Mouse (Mus musculus): ENCODE measurements around the gene Vac14.

Gene Vac14

GRCm38 (mm10) chr8:110687726-110688125 lies 69.3 kb downstream of the Vac14 start:
- no peak for DNase-seq (ENCODE audit: low read depth)

- no peak for DNase-seq (ENCODE audit: low read depth)
These were observed 71.6 kb downstream of the Vac14 start for GRCm38 (mm10) chr8:110689961-110690360.

DNA sequence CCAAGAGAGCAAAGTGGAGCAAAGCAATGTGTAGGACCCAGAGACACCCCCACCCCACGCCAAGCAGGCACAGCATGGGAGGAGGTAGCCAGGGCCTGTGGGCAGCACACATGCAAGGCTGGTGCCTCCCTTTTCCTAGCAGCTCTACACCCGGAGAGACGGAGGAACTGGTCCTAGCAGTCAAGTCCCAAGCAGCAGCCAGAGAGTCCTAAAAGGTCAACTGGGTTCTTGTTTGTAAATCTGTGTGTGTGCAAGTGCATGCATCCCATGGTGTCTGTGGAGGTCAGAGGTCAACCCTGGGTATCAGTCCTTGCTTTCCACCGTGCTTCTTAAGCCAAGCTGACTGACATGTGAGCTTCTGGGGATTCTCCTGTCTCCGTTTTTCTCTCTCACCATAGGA lies 75.8 kb downstream of the Vac14 start:
- no peak for DNase-seq (ENCODE audit: low read depth)

DNA sequence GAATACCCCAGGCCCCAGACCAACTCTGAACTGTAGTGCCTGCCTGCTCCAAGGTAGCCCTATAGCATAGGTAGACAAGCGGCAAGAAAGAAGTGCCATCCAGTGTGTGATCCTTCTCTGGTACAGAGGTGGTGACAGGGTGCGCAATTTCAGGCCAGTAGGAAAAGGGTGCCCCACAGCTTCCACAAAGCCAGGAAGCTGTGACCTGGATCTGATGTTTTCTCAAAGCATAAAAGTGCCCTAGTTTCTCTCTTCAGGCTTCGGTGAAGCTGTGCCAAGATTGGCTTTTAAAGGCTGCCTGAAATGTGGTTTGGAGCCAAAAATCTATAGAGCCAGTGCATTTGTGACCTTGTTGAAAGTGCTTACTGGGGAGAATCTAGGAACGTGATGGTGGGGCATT lies 76.4 kb downstream of the Vac14 start:
- no peak for DNase-seq (ENCODE audit: low read depth)

DNA sequence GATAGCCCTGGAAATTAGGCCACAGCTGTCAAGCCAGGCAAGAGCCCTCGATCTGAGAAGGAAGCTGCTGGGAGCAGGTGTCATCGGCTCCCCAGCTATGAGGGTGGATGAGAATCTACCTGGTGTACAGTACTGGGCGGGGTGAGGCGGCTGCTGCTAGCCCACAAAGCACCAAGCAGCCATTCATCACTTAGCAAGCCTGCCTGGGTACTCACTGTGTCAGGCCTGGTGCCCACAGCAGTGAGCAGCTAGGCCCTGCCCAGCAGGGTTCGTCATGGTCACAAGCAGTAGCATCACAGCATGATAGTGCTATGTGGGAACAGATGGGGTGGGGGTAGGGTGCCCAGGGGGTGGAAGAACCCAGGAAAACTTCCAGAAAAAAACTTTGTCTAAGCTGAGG lies 77.0 kb downstream of the Vac14 start:
- DNase-seq (ENCODE audit: low read depth), result no peak

- no peak for DNase-seq (ENCODE audit: low read depth)
These were observed 77.7 kb downstream of the Vac14 start for GRCm38 (mm10) chr8:110696051-110696450.

DNA sequence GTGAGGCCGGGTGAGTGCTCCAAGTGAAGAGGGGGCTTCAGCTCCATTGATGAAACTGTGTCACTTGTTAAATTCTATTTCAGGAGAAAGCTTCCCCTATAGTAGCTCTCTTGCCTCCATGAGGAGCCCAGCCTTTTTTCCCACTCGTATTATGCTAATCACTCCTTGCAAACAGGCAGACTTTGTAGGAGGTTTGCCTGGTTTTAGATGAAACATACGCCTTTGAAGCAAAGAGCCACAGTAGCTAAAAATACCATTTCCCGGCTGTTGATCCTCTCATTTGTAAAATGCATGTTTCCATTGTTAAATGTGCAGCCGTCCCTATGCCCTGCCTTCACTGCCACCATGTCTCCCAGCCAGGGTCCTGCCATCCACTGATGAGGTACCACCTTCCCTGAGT lies 79.2 kb downstream of the Vac14 start:
- no peak for DNase-seq (ENCODE audit: low read depth)

GRCm38 (mm10) chr8:110698098-110698497 lies 79.7 kb downstream of the Vac14 start:
- DNase-seq (ENCODE audit: low read depth), result no peak

- no peak for DNase-seq (ENCODE audit: low read depth)
These were observed 81.1 kb downstream of the Vac14 start for GRCm38 (mm10) chr8:110699501-110699900.

DNA sequence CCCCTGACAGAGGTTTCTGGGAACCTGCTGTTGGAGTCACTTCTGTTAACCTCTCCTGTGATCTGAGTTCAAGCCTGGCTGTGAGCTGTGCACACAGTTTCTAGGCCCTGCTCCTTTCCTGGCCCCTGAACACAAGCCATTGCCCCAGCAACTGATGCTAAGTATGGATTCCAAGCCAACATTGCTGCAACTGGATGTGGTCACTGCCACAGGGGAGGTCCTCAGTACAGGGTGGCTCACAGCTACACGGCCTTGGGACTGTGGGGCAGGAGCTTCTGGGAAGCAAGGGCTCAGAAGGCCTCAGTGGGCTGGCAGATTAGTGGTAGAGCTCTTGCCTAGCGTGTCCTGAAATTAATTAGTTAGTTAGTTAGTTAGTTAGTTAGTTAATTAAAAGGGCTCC lies 82.2 kb downstream of the Vac14 start:
- no peak for DNase-seq (ENCODE audit: low read depth)

DNA sequence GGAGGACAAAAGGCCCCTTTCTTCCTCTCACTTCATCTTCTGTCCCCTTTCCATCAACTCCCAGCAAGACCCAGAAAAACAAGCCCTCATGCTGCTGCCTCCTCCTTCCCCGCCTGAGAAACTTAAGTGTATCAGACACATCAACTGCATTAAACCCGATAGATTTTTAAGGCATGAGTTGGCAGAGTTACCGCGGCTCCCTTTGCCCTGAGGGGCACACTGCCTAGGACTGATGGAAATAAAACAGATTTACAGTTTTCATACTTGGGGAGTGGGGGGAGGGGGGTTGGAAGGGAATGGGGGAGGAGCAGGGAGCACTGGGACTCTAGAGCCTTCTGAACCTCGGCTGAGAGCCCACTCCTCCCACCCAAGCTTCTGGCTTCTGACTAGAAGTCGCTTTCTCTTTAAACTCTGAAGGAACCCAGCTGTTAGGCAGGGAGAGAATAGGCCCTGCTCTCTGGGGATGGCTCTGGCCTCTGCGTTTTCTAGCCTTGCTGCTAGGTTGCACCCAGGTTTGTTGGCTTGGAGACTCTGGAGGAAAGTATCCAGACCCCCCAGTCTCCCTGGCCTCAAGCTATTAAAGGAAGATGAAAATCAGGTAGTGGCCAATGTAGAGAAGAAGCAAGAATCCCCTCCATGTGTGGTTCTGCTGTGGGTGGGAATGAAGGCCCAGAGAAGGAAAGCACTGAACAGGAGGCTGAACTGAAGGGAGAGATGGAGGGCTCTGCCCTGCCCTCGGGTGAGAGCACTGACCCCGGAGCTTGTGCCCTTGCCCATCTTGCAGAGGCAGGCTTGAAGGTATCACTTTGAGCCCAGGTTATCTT lies 84.5 kb downstream of the Vac14 start:
- no peak for DNase-seq (ENCODE audit: low read depth)

GRCm38 (mm10) chr8:110703460-110704061 lies 85.2 kb downstream of the Vac14 start:
- no peak for DNase-seq (ENCODE audit: low read depth)

GRCm38 (mm10) chr8:110704103-110704502 lies 85.7 kb downstream of the Vac14 start:
- DNase-seq (ENCODE audit: low read depth), result no peak

GRCm38 (mm10) chr8:110705391-110706287 lies 87.3 kb downstream of the Vac14 start:
- DNase-seq (ENCODE audit: low read depth), result no peak

- DNase-seq (ENCODE audit: low read depth), result no peak
These were observed 88.0 kb downstream of the Vac14 start for GRCm38 (mm10) chr8:110706288-110706870.

- no peak for DNase-seq (ENCODE audit: low read depth)
These were observed 90.0 kb downstream of the Vac14 start for GRCm38 (mm10) chr8:110708429-110708828.

GRCm38 (mm10) chr8:110710593-110710992 lies 92.2 kb downstream of the Vac14 start:
- no peak for DNase-seq (ENCODE audit: low read depth)

DNA sequence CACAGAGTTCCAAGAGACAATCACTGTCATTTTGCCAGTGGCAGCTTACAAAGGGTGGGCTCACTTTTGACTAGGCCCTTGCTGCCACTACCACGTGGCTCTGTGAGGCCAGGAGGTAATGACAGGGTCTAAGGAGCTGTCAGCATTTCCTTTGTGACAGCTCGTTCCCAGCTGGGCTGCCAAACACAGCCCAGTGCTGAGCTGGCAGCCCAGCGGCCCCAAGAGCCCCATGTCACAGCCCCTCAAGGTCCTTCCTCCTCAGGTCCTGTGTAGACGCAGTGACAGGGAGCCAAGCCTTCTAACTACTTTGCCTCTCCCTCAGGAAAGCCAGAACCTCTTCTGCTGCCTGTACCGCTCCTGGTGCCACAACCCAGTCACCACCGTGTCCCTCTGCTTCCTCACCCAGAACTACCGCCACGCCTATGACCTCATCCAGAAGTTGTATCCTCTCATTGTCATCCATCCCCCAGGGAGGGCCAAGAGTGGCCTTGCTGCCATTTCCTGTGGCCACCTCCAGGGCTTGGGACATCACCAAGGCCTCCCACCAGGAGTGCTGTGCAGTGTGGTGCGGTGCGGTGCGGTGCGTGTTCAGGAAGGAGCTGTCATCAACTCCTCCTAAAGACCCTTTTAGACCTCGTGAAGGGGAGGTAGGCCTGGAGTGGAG lies 93.0 kb downstream of the Vac14 start:
- peak; percentile 18 for DNase-seq (ENCODE audit: low read depth)

DNA sequence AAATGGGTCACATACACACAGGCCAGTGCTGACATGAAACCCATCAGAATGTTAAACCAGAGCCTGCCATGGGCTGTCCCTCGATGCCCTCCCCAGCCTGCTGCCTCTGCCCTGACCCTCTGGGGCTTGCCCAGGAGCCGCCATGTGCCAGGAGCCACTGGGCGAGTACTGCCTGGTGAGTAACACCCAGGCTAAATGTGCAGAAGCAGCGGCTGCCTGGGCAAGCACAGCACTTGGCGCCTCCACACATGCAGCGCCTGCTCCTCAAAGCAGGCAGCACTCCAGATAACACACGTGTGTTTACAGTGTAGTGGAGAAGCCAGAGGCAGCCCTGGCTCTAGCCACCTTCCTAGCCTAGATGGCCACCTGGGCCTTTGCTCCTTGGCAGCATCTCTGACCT lies 94.7 kb downstream of the Vac14 start:
- DNase-seq (ENCODE audit: low read depth), result no peak

GRCm38 (mm10) chr8:110714827-110715519 lies 96.6 kb downstream of the Vac14 start:
- no peak for DNase-seq (ENCODE audit: low read depth)

- no peak for DNase-seq (ENCODE audit: low read depth)
These were observed 97.7 kb downstream of the Vac14 start for GRCm38 (mm10) chr8:110716075-110716474.

Measured in 416B (cell line).